Mouse (Mus musculus): ENCODE measurements at regions not wholly inside any gene's neighbourhood (a gene's known extent, or its start where the extent isn't known, plus 50 kb on each side); places are given as distances from the start of the nearest gene placed in this dataset.

- TF ChIP-seq CTCF (IDR thresholded peaks at IDR 0.05; ENCODE audit: insufficient read depth, low read depth, low read length) = no peak
- no peak for TF ChIP-seq POLR2A (IDR thresholded peaks at IDR 0.05; ENCODE audit: insufficient read depth, low read depth, low read length)
These were observed 260.2 kb downstream of the Meis1 start for GRCm38 (mm10) chr11:18758591-18759074.

Measured in olfactory bulb, adult 2 months (tissue).